Mouse (Mus musculus) CD4-positive naive resting alpha-beta T cell, adult 76 days (primary cell): ENCODE measurements around the gene Ankrd13c. TPM values are rescaled to one million over a fixed set of nuclear protein-coding genes. Genes with fewer than 3 reads are reported as not detected.

Experiments used
- total RNA-seq: library from RNA; stranded (reverse); gene quantifications from one replicate; pipeline ENCODE4 v1.2.4, GENCODE M21; 2023

Ankrd13c gene
- total RNA-seq, result 119 TPM

GRCm38 (mm10) chr3:157946843-157947358 is at the start of gene Ankrd13c:
Ankrd13c (plus strand) TSS chr3:157947239.

GRCm38 (mm10) chr3:157924692-157925328 is 22.2 kb upstream of the Ankrd13c start, which contains the start of gene Cth:
Cth (minus strand) TSS chr3:157925077.

GRCm38 (mm10) chr3:158036329-158036988 is 89.4 kb downstream of the Ankrd13c start, which contains the start of the genes Srsf11 and Lrrc40:
Srsf11 (minus strand) TSS chr3:158036639.
Lrrc40 (plus strand) TSS chr3:158036662.

Other genes starting within 250 kb of the Ankrd13c start
- gene Cth, start 22.2 kb upstream of the Ankrd13c start, total RNA-seq, result not detected
- gene Srsf11, start 89.4 kb downstream of the Ankrd13c start, total RNA-seq, result 493 TPM
- gene Lrrc40, start 89.4 kb downstream of the Ankrd13c start, total RNA-seq, result 19.5 TPM